Mouse (Mus musculus) heart, postnatal 0 days (tissue): ENCODE results near the gene Ston2.

Experiments
- CTCF ChIP-seq: IDR thresholded peaks from 2 replicates; pipeline ENCODE4 v1.5.1; 2016; ENCODE audit warnings: antibody characterized with exemption, control low read depth, low read depth
- EP300 ChIP-seq: IDR thresholded peaks from 2 replicates; pipeline ENCODE4 v1.6.1; 2016; ENCODE audit warnings: antibody characterized with exemption, low read depth

DNA sequence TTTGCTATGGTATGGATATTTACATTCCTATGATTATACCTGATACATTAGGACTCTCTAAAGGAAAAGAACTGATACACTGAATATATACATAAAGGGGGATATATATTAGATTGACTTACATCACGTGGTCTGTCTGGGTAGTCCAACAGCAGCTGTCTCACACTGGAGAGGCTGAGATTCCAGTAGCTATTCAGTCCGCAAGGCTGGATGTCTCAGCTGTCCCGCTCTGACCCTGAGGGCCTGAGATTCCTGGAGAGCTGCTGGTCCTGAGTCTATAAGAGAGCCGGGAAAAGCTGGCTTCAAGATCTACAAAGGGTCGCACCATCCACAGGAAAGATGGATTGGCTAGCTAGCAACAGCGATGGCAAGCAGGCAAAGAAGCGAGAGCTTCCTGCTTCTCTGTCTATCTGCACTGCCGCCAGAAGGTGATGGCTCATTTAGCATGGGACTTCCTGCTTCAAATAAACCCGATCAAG lies at the start of gene Ston2:
- TF ChIP-seq CTCF = no peak
- no peak for TF ChIP-seq EP300
